Mouse (Mus musculus) heart, postnatal 0 days (tissue): Measurements from ENCODE around the gene Ugt1a2. TPM values are rescaled to one million over a fixed set of nuclear protein-coding genes. Genes with fewer than 3 reads are reported as not detected.
A peak's percentile ranks its signal among the peaks of the same experiment; 100 is the strongest.

Source experiments
- ATAC-seq: fragments of 200-750 bp; cut with Nextera tagmentation; 2 replicates; pipeline ENCODE4 v1.8.0; 2017; ENCODE audit warnings: low read depth, moderate number of reproducible peaks, moderate library complexity; ENCODE audit not compliant: insufficient read depth
- DNase-seq: peaks from one replicate; pipeline ENCODE4 v3.0.0-alpha.2; 2016; ENCODE audit warnings: low spot score
- H3K27ac ChIP-seq: fragments of 300-500 bp; sonication (generic); 2 replicates; pipeline ENCODE4 v1.5.1; 2014; ENCODE audit warnings: low read depth, mild to moderate bottlenecking
- H3K27me3 ChIP-seq: fragments of 300-500 bp; sonication (generic); 2 replicates; pipeline ENCODE4 v1.6.1; 2014; ENCODE audit warnings: low read length, mixed read lengths; ENCODE audit not compliant: control insufficient read depth, insufficient read depth
- H3K36me3 ChIP-seq: fragments of 300-500 bp; sonication (generic); replicated peaks from 2 replicates; pipeline ENCODE4 v1.6.1; 2014; ENCODE audit warnings: low read length, mixed read lengths; ENCODE audit not compliant: control insufficient read depth, insufficient read depth
- H3K4me1 ChIP-seq: fragments of 300-500 bp; sonication (generic); 2 replicates; pipeline ENCODE4 v1.6.1; 2014; ENCODE audit warnings: antibody characterized with exemption; ENCODE audit not compliant: control insufficient read depth, insufficient read depth
- H3K4me2 ChIP-seq: fragments of 300-500 bp; sonication (generic); 2 replicates; pipeline ENCODE4 v1.6.1; 2014; ENCODE audit warnings: low read depth, mild to moderate bottlenecking, low read length, moderate library complexity
- H3K4me3 ChIP-seq: fragments of 300-500 bp; sonication (generic); 2 replicates; pipeline ENCODE4 v1.5.1; 2014; ENCODE audit warnings: low read depth, low read length
- H3K9ac ChIP-seq: fragments of 300-500 bp; sonication (generic); replicated peaks from 2 replicates; pipeline ENCODE4 v1.6.1; 2014; ENCODE audit warnings: low read depth, low read length, mixed read lengths
- H3K9me3 ChIP-seq: fragments of 300-500 bp; sonication (generic); replicated peaks from 2 replicates; pipeline ENCODE4 v1.6.1; 2016; ENCODE audit warnings: low read length; ENCODE audit not compliant: control insufficient read depth
- CTCF ChIP-seq: IDR thresholded peaks from 2 replicates; pipeline ENCODE4 v1.5.1; 2016; ENCODE audit warnings: antibody characterized with exemption, control low read depth, low read depth
- EP300 ChIP-seq: IDR thresholded peaks from 2 replicates; pipeline ENCODE4 v1.6.1; 2016; ENCODE audit warnings: antibody characterized with exemption, low read depth
- WGBS: fragments of 180-500 bp; shearing (Covaris S2); extraction: QIAGEN DNeasy Blood & Tissue Kit; methylation state at CpG from one replicate; pipeline ENCODE4 v1.1.7; 2014; 5-methylcytosine and 5-hydroxymethylcytosine counted together
- polyA plus RNA-seq: library from polyadenylated mRNA; unstranded; fragments of >200 nt; fragmentation: Nextera tagmentation; extraction: Ambion mirVana; gene quantifications from 2 replicates; pipeline ENCODE4 v1.2.1, GENCODE M21; 2015
- total RNA-seq: library from RNA; depleted of rRNA; stranded (reverse); fragments of >200 nt; gene quantifications from 2 replicates; pipeline ENCODE4 v1.2.3, GENCODE M21; 2014; ENCODE audit warnings: low replicate concordance

Gene Ugt1a2
- total and polyA plus RNA-seq, 2 experiments from 2014 or later: not detected

DNA sequence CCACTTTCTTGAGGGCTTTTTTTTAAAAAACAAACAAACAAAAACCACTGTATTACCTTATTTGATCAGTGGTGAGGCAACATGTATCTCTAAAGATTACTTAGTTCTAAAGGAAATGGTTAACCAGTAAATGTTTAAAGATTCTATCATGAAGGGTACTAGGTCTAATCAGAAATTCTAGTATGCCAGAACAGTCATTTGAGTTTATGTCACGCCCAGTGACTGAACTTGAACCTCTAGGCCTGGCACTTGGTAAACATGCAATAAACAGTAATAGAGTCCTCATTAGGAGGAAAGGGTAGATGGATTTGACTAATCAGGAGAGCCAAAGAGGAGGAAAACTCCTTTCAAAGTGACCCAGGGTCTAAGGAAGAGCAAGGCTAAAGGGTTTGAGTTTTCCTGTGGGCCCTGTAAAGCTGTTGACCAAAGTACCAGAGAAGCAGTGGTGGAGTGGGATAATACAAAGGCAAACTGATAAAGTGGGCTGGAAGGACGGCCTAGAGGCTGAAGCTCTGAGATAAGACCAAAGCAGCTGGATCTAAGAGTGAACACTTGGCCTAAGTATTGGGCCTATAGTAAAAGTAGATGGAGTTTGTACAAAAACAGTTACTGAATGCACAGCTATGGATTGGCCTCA, 6.6 kb downstream of the Ugt1a2 start:
- no peak overlapping the region for H3K27ac ChIP-seq
- ATAC-seq: no peak

DNA sequence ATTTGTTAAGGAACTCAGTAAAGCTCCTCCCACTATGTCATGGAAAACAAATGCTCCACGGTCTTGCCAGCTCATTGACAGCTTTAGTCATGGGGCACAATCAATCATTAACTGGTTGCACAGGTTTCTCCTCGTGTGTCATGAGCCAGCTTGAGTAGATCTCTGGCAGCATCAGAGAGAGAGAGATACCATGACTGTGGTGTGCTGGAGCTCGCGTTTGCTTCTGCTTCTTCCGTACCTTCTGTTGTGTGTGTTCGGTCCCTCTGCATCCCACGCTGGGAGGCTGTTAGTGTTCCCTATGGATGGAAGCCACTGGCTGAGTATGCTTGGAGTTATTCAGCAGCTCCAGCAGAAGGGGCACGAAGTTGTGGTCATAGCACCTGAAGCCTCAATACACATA, 11.4 kb downstream of the Ugt1a2 start, which contains the start of gene Ugt1a1:
Gene Ugt1a1, plus strand, starts transcription at position 148 of the 400 bp plus-strand sequence.
- TF ChIP-seq CTCF (no peak), EP300 (no peak)
- 58% methylated on average over 8 of the region's 8 CpGs for WGBS
- no peaks in the 10 kb centered on the region for H3K27me3 ChIP-seq
- no peak within 1 kb of the TSS for H3K27ac ChIP-seq
- peaks cover 51% of the 10 kb centered on the region for H3K9me3 ChIP-seq
- no peaks in the 10 kb centered on the region for H3K36me3 ChIP-seq
- H3K4me1 ChIP-seq: no peaks in the 10 kb centered on the region
- H3K9ac ChIP-seq: no peak within 1 kb of the TSS
- ATAC-seq: no peak
- no peak for DNase-seq
- no peak within 1 kb of the TSS for H3K4me2 ChIP-seq
- no peak within 1 kb of the TSS for H3K4me3 ChIP-seq

More for the DNA sequence above, 6.6 kb downstream of the Ugt1a2 start:
- Histone ChIP-seq H3K4me3 (no peak overlapping the region), H3K9me3 (peaks cover 7% of the 10 kb centered on the region), H3K9ac (no peak overlapping the region), H3K4me2 (no peak overlapping the region), H3K4me1 (0 out of 2 replicates have a peak, but pooled peaks cover 4% of the 10 kb centered on the region), H3K27me3 (no peaks in the 10 kb centered on the region), H3K36me3 (no peaks in the 10 kb centered on the region)
- TF ChIP-seq CTCF (no peak), EP300 (no peak)
- no peak for DNase-seq
- 52% methylated on average over 2 of the region's 2 CpGs for WGBS

DNA sequence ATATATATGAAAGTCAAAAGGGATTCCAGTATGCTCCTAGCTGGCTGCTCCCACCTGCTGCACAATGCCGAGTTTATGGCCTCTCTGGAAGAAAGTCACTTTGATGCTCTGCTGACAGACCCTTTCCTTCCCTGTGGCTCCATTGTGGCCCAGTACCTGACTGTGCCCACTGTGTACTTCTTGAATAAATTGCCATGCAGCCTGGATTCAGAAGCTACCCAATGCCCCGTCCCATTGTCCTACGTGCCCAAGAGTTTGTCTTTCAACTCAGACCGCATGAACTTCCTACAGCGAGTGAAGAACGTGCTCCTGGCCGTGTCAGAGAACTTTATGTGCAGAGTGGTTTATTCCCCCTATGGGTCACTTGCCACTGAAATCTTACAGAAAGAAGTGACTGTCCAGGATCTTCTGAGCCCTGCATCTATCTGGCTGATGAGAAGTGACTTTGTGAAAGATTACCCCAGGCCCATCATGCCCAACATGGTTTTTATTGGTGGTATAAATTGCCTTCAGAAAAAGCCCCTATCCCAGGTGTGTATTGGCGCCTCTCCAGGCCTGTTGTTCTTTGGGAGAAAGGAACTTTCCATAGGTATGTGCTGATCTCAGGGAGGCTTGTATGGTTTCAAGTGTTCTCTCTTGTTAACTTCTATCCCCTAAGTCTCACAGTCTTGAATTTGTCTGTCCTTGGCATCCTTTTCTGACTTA, 12.1 kb downstream of the Ugt1a2 start:
- TF ChIP-seq CTCF: no peak
- no peak for TF ChIP-seq EP300
- H3K4me2 ChIP-seq: no peak overlapping the region
- H3K4me3 ChIP-seq: no peak overlapping the region
- DNase-seq (no peak), ATAC-seq (peak; percentile 13; the same call in 1 of the 2 replicates)
- peaks cover 58% of the 10 kb centered on the region for H3K9me3 ChIP-seq
- no peaks in the 10 kb centered on the region for H3K4me1 ChIP-seq
- no peaks in the 10 kb centered on the region for H3K36me3 ChIP-seq
- no peak overlapping the region for H3K9ac ChIP-seq
- WGBS: 50% methylated on average over 8 of the region's 8 CpGs
- H3K27ac ChIP-seq: no peak overlapping the region
- no peaks in the 10 kb centered on the region for H3K27me3 ChIP-seq

DNA sequence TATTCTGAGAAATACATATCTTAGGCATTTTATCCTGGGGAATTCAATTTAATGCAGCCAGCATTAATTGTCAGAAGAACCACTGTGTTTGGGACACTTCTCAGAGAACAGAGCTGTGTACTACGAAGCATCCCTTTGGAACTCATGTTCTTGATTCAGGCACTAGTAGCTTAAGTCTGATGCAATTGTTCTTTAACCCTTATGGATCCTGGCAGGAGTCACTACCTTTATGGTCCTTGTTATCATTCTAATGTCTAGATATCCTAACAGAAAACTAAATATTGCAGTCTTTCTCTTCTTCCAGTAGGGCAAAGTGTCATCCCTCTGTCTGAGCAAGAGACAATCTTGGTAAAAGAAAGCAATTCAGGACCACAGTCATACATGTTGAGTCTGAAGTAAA, 12.7 kb downstream of the Ugt1a2 start:
- Histone ChIP-seq H3K9ac (no peak overlapping the region), H3K9me3 (peaks cover 61% of the 10 kb centered on the region)
- WGBS: 58% methylated on average over 1 of the region's 1 CpGs

DNA sequence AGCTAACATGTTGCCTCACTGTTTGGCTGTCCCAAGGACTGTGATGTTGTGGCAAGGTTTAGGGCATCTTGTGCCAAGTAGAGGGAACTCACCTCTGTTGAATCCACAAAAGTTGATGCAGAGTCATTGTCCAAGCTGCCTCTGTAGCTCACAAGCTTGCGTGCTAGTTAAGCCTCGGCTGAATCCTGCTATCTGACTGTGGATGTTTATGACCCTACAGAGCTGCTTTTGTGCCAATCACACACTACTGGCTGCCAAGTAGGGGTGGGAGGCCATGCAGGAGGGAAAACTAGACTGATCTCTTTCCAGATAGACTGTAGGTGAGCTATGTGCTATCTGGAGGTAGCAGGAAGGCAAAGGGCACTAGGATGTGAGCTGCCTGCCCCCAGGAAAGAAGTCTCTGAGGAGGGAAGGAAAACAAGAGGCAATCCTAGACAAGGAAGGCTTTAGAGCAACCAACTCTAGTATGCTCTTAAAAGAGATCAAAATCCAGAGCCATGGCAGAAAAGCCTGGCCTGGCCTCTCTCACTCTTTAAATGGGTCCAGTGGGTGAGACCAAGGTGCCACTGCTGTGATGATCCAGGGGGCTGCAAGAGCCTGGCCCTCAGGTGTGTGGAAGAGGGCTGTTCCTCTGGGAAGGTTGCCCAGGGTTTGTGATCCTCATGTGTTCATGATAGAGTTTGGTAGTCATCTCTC, 13.5 kb downstream of the Ugt1a2 start:
- peaks cover 61% of the 10 kb centered on the region for H3K9me3 ChIP-seq
- peak; percentile 4 for DNase-seq
- 0 out of 2 replicates have a peak, but pooled peaks have one; percentile 1 for ATAC-seq
- no peak overlapping the region for H3K4me3 ChIP-seq
- H3K9ac ChIP-seq: no peak overlapping the region
- H3K27me3 ChIP-seq: no peaks in the 10 kb centered on the region
- TF ChIP-seq CTCF (no peak), EP300 (no peak)
- H3K36me3 ChIP-seq: no peaks in the 10 kb centered on the region
- no peak overlapping the region for H3K27ac ChIP-seq
- H3K4me1 ChIP-seq: no peaks in the 10 kb centered on the region
- WGBS: 57% methylated on average over 2 of the region's 2 CpGs
- no peak overlapping the region for H3K4me2 ChIP-seq

More for the DNA sequence above, 12.7 kb downstream of the Ugt1a2 start:
- ATAC-seq: peak; percentile 6; the same call in 1 of the 2 replicates
- Histone ChIP-seq H3K36me3 (no peaks in the 10 kb centered on the region), H3K27me3 (no peaks in the 10 kb centered on the region), H3K27ac (no peak overlapping the region), H3K4me3 (no peak overlapping the region), H3K4me2 (no peak overlapping the region), H3K4me1 (no peaks in the 10 kb centered on the region)
- no peak for TF ChIP-seq CTCF
- no peak for TF ChIP-seq EP300
- no peak for DNase-seq
